Mouse (Mus musculus) monocyte, adult 5-6 weeks (primary cell): ENCODE data around the gene Plcb4. TPM values are rescaled to one million over a fixed set of nuclear protein-coding genes. Genes with fewer than 3 reads are reported as not detected.
"Not testable (repeated sequence)": the region's sequence is repeated elsewhere in the genome, so short reads cannot be mapped to it uniquely, and the experiment has no call there.

Experiments used
- ATAC-seq: fragments of 153-309, 156-312 bp; replicated peaks from 2 replicates; pipeline ENCODE4 v1.8.0; 2017; ENCODE audit warnings: mild to moderate bottlenecking; ENCODE audit not compliant: low TSS enrichment, insufficient number of reproducible peaks, severe bottlenecking, poor library complexity, low FRiP score
- total RNA-seq: library from RNA; stranded (forward); fragments of 200-1000, 200-491, 200-594 nt; gene quantifications from 3 replicates; pipeline ENCODE4 v1.2.3, GENCODE M21; 2017

Plcb4 gene
- total RNA-seq, 1 experiment from 2014 or later, result 8.3 TPM

GRCm38 (mm10) chr2:135709736-135710135 lies 50.9 kb downstream of the Plcb4 start:
- not testable (repeated sequence) for ATAC-seq

DNA sequence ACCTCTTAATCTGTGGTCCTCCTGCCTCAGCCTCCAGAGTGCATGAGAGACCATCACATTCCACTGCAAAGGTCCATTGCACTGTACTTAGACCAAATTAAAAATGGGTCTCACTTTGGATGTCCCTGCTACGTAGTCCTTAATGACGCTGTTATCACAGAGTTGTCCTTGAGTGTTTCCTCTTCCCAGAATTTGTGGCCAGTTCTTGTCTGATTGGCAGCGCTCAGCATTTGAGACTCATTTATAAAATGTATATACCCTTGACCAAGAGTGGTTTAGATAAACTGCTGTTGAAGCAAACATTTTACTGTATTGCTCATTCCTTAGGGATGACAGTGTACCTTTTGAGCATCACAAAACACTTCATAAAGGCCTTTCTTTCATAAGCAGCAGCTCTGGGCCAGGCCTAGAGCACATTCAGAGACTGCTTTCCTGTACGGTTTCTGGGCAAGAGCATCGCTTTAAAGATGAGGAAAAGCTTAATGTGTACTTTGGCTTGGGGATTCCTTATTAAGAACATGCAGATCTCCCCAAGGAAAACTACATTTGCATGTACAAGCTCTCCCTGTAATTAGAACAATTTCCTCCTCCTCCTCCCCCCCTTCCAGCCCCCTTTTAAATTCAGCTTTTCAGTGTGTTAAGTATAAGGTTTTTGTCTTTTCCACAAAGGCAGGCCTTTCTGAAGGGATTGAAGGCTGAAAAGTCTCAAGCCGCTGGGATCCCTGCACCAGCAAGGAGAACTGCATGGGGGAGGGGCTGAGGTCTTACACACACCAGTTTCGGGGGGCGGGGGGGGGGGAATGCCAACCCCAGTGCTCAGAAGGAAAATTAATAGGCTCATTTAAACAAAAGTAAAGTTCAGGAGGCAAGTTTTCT lies 52.5 kb downstream of the Plcb4 start:
- ATAC-seq, result no peak

DNA sequence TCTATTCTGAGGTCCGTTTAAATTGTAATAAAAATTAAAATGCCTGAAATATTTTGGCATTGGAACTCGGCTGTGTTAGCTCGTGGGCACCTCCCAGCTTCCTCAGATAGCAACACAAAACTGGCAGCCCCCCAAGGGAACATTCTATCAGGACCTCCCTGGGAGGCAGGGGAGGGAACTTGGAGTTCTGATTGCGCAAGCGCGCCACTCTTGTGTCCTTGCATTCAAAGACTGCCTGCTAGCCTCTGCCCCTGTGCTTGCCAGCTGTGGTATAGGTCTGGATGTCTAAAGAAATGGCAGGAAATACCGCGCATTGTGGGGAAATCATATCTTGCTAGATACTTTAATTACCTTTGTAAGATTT lies 53.1 kb downstream of the Plcb4 start:
- ATAC-seq, result no peak

DNA sequence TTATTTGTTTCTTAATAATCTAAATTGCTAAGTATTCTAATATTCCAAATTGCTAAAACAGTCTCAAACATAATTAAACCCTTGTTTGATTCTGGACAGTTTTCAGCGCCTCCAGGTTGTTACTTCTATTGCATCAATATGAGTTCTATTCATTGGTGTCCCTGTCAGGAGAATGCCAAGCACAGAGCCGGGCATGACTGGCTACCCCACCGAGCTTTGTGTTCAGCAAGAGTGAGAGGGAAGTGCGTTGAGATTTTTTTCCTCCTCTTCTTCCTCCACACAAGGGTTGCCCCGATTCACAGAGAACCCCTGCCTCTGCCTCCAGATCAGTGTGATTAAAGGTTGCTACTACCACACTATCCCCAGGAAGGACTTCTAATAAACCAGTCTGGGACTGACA lies 53.5 kb downstream of the Plcb4 start:
- no peak for ATAC-seq

DNA sequence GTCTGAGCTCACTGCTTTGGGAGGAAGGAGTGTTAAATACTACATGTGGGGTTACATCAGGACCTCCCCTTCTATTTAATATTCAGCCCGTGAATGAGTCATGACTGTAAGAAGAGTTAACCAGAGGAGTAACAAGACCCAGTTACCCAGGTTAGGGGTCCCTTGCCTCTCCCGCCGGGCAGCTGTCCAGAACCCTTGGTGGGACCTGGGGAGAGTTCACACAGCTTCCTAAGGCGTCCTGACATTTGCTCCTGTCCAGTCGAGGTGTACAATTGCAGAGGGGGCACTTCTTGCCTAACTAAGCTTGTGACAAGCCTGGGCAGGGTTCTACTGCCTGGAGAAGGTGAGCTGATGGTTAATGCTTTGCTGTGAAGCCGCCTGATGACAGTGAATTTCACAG lies 54.1 kb downstream of the Plcb4 start:
- ATAC-seq, result no peak

DNA sequence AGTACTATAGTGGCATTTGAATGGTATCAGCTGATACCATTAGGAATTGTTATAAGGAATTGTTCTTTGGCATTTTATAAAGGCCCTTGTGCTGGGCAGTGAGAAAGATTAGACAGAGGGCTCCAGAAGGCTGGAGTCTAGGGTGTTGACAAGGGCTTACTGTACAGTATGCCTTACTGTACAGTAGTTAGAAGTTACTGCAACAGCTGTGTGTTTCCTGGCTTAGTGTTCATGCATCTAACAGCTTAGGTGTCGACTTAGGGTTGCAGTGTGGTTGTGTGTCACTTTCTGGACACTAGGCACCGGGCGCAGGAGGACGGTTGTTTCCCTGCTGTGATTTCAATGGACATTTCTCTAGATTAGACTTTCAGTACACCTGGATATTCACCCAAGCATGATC lies 57.4 kb downstream of the Plcb4 start:
- ATAC-seq, result no peak

- no peak for ATAC-seq
These were observed 58.7 kb downstream of the Plcb4 start for GRCm38 (mm10) chr2:135717232-135718134.

- ATAC-seq, result no peak
These were observed 63.3 kb downstream of the Plcb4 start for GRCm38 (mm10) chr2:135722109-135722508.

GRCm38 (mm10) chr2:135723387-135723786 lies 64.6 kb downstream of the Plcb4 start:
- no peak for ATAC-seq

DNA sequence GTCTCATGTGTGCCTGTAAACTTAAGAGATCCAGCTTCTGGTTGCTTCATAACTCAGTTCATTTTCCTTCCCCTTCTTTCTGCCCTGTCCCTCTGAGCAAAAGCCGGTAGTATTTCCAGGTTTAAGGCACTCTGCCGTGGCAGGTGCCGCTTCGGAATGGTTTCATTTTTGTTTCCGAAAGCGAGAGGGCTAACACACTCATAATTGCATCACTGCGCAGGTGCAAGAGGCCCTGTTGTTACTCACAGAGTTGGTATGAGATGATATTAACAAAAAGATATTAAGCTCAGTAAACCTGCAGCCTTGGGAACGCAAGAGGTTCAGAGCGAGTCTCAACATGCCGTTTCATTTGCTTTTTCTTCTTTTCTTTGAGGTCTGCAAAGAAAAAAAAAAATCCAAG lies 65.7 kb downstream of the Plcb4 start:
- no peak for ATAC-seq

GRCm38 (mm10) chr2:135725362-135725761 lies 66.6 kb downstream of the Plcb4 start:
- ATAC-seq, result peak; percentile 58; the same call in 1 of the 2 replicates

GRCm38 (mm10) chr2:135727088-135727487 lies 68.3 kb downstream of the Plcb4 start:
- ATAC-seq, result no peak

GRCm38 (mm10) chr2:135727925-135728324 lies 69.1 kb downstream of the Plcb4 start:
- no peak for ATAC-seq

GRCm38 (mm10) chr2:135731591-135731990 lies 72.8 kb downstream of the Plcb4 start:
- ATAC-seq, result peak; percentile 51; the same call in 1 of the 2 replicates

GRCm38 (mm10) chr2:135732651-135733050 lies 73.8 kb downstream of the Plcb4 start:
- ATAC-seq, result no peak

- ATAC-seq, result no peak
These were observed 75.2 kb downstream of the Plcb4 start for GRCm38 (mm10) chr2:135733926-135734510.

DNA sequence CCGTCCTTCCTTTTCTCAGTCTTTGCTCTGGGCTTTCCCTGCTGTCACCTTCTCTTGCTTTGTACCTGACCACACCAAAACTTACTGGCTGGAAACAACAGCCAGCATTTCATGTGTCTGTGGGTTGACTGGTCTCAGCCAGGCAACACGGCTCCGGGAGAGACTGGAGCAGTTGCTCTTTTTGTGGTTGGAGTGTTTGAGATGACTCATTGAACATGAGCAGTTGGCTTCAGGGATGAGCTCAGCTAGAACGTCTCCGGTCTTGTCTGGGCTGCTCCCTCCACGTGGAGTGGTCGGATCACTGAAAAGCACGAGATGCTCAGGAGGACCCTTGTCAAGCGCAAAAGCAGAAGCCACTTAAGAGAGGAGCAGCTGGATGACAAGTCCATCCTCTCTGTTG lies 78.7 kb downstream of the Plcb4 start:
- ATAC-seq, result no peak

GRCm38 (mm10) chr2:135738022-135738780 lies 79.4 kb downstream of the Plcb4 start:
- ATAC-seq, result not testable (repeated sequence)

DNA sequence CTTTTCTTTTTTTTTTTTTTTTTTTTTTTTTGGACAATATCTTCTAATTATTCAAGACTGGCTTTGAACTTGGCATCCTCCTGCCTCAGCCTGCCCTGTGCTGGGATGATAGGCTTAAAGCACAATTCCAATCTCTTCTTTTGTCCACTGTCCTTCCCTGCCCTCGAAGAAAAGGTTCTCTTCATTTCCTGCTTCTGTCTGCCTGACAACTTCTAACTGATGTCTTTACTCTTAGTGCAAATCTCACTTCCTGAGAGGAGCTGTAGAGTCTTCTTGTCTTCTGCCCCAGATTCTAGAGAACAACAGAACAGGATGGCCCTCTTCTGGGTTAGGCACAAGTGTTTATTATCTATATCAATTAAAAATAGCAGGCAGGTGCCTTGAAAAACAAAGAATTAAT lies 80.1 kb downstream of the Plcb4 start:
- no peak for ATAC-seq
